Mouse (Mus musculus) mouse trophoblast stem cell (cell line): ENCODE results near the gene Tle2.

Experiments
- in situ Hi-C, 2 experiments: fragments of 300-500 bp; cut with MseI, MboI; formaldehyde crosslinking; loops; 2 replicates in 1 of 2; 3 replicates in 1 of 2; pipeline ENCODE4 v1.15.1; 2025

Gene Tle2

DNA sequence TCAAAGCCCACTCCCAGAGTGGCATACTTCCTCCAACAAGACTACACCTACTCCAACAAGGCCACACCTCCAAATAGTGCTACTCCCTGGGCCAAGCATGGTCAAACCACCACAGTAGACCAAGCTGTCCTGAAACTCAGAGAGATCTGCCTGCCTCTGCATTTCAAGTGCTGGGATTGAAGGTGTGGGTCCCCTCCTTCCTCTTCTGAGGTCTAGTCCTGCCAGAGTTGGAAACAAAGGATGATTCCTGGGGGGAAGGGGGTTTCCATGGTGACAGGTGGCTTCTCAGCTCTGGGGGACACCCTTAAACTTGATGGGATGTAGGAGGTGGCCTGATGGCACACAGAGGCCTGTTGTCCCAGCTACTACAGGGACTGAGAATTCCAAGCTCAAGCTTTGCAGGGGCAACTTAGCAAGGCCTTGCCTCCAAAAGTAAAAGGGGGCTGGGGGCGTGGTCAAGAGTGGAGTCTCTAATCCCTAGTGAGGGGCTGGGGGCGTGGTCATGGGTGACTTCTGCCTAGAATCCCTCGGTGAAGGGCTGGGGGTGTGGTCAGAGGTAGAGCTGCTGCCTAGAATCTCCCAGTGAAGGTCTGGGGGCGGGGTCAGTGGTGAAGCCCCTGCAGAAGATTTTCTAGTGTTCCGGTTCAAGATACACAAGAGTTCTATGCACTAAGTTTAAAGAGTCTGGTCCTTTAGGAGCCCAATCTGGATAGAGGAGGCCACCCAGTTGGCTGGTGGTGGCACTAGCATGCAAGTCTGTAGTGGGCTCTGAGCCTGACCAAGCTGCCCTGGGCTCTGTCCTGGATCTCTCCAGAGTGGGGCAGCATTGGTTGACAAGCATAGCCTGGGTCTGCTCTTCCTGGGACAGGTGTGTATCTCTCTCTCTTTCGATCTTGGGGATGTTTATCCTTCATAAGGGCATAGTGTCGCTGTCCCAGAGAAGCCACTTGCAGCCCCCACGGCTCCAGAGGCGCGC is at the start of gene Tle2:
Gene Tle2, plus strand, starts transcription at position 481 of the 976 bp plus-strand sequence.
- in situ Hi-C loops, result no loop called here

DNA sequence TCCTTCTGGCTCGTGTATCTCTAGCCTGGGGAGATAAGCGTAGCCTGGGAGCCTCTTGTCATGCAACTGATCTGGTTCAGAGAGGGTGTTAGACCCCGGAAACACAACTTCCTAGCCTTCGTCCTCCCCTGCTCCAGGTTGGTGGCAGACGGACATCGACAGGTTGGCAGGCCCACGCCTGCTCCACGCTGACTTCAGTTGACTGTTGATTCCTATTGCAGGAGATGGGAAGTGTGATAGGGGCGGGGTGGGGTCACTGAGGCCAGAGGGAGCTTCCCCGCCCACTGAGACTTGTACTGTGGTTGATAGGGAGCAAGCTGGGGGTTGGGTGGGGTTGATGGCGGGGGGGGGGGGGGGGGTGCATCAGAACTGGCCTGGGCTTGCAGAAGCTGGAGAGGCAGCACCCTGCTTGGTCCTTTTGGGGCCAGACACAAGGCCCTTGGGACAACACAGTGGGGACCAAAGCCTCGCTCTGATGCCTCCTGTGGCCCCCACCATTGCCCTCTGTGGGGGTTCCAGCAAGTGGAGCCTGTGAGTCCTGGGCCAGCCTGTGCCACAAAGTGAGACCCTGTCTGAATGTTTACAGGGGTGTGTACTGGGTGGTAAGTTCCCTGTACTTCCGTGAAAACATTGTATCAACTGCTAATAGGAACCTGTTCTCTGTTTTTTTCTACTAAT is 49.2 kb upstream of the Tle2 start:
- in situ Hi-C loops, result no loop called here

DNA sequence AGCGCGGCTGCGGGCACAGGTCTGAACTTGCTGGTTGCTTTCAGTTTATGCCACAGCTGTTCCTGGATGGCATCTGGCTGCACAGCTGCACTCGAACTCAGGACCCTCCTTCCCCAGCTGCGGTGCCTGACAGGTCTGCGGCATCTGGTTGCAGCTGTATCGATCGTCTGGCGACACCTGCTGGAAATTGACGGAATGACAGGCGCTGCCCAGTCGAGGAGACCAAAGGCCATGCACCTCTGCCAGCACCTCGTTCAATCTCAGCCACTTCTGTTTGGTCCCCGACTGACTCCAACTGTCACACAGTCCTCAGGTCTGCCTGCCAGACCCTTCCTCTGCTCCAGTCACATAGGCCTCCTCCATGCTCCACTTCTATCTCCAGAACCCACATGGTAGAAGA is 47.6 kb upstream of the Tle2 start:
- in situ Hi-C loops, result no loop called here

DNA sequence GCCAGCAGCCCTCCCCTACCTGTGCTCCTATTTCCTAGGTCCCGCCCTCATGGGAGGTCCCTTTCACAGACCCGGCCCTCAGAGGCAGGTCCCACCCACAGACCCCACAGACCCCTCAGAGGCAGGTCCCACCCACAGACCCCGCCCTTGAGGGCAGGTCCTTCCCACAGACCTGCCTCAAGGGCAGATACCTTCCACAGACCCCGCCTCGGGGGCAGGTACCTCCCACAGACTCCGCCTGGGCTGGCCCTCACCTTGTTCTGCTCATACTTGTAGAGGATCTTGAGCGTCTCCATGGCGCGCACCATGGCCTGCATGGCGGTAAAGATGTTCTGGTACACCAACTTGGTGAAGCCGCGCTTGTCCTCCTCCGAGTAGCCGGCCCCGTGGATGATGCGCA is 39.5 kb upstream of the Tle2 start:
- in situ Hi-C loops, result loop anchor here in 1 of 2 experiments (5.0 kb wide), 1 partner anchor 38 kb away; the partner anchor contains the start of gene Ncln

DNA sequence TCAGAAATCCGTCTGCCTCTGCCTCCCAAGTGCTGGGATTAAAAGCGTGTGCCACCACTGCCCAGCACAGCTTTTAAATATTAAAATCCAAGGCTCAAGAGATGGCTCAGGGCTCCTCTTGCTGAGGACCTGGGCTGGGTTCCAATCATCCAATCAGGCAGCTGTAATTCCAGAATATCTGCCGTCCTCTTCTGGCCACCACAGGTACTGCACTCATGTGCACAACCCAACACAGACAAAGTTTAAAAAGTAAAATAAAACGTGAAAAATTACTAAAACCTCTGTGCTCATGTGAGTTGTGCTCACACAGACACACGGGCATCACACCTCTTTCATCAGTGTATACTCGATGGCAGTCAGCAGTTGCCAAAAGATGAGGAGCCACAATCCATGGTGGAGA is 37.6 kb upstream of the Tle2 start:
- in situ Hi-C loops, result no loop called here

DNA sequence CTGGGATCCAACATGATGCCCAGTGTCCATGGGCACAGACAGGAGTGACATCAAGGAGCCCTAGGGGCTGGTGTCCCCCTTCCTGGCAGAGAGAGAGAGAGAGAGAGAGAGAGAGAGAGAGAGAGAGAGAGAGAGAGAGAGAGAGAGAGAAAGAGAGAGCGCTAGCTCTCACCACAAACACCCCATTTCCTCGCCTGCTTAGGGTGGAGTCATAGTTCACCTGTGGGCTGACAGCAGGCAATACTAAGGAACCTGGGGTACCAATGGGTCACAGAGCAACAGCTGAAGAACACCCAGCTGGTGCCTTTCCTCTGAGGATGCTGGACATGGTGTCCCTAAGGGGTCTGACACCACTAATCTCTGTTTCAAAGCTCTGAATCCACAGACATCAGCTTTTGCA is 36.9 kb upstream of the Tle2 start:
- in situ Hi-C loops, result no loop called here

DNA sequence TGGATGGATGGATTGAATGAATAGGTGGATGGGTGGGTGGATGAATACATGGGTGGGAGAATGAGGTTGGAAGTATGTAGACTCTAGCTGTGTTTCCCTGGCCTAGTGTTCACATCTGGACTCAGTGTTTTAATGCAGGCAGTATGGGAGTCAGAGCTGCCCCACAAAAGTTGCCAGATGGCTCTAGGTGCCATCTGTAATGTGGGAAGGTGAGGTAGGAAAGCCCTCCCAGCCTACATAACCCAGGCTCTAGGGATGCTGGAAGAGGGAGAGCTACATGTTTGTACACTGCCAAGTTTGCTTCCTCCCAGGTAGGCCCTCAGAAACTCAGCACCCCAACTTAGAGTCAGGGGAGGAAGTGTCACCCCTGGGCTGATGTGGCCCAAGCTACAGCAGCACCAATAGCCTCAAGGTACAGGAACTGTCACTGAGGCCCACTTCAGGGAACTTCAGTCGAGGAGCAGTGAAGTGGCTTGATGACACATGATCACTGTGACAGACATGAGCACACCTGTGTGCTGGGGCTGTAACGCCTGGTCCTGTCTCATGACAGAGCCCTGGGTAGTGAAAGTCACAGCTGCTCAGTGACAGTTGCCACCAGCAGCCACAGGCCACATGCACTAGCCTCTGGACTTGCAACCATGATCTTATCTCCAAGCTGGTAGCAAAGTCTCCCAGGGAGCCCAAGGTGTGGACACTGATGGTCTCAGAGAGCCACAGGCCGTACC is 35.9 kb upstream of the Tle2 start:
- in situ Hi-C loops, result no loop called here

DNA sequence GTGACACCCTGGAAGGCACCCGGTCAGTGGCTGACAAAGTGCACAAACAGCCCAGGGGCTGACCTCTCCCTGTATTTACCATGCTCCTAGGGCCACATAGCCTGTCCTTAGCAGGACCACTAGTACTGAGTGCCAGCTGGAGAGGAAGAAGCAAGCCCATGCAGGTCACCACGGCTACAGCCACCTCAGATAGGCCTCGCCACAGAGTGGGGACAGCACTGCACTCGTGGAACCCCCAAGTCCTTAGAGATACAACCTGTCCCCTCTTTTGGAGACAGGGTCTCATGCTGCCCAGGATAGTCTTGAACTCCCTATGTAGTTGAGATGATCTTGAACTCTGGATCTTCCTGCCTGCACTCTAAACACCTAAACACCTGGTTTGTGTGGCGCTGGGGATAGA is 33.0 kb upstream of the Tle2 start:
- in situ Hi-C loops, result no loop called here

DNA sequence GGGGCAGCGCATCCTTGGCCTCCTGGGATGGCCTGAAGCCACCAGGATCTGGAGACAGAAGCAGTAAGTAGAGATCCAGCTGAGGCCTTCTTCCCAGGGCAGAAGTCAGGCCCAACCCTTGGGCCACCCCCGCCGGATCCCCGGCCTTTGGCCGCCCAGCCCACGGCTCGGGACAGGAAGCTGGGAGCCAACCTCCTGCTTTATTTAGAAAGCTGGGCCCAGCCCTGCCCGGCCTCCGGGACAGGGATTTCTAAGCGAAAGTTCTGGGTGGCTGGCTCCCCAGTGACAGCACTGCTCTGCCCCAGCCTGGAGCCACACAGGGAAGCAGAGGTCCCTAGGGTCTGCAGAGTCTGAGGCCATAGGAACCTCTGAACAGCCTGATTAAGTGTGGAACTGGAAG is 32.6 kb upstream of the Tle2 start:
- in situ Hi-C loops, result no loop called here

DNA sequence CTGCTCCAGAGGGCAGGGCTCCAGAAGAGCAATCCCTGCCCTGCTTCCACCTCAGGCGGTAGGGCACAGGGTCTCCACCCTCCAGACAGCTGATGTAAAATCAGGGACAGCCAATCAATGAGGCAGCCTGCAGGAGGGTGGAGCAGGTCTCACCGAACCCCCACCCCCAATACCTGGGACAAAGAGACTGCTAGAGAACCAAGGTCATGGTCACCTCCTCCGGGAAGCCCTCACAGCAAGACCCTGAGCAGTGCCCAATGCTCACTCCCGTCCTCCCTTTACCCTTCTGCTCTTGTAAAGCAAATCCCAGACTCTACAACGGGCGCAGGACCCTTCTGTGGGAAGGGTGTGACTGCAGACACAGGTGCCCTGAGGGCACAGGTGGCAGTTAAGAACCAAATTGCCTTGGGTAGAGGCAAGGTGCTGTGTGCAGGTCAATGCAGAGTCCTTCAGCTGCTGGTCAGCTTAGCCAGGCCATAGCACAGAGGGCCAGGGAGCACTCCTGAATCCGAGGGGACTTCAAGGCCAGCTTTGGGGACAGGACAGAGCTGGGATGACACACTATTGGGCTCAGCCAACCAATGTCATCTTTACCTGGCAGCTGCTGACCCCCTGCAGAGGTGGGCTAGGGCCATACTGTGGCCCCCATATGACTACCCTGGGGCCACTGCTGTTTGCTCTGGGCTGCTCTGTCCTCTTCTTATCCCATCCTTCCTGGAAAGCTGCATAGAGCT is 31.5 kb upstream of the Tle2 start:
- in situ Hi-C loops, result no loop called here

DNA sequence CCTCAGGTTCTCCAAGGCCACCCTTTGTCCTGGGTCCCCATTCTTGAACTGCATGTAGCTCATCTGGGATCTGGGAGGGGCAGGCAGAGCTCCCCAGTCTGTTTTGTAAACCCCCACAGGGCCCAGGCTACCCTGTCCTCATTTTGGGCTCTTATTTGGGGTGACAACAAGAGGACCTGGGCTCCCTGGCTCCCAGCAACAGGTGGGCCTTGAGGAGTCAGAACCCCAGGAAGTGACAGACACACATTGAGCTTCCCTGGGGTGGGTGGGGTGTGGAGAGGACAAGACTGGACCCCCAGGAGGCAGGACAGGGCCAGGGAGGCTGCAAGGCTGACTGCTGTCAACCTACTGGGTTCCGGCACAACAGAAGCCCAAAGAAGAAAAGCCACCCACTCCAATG is 30.7 kb upstream of the Tle2 start:
- in situ Hi-C loops, result no loop called here

DNA sequence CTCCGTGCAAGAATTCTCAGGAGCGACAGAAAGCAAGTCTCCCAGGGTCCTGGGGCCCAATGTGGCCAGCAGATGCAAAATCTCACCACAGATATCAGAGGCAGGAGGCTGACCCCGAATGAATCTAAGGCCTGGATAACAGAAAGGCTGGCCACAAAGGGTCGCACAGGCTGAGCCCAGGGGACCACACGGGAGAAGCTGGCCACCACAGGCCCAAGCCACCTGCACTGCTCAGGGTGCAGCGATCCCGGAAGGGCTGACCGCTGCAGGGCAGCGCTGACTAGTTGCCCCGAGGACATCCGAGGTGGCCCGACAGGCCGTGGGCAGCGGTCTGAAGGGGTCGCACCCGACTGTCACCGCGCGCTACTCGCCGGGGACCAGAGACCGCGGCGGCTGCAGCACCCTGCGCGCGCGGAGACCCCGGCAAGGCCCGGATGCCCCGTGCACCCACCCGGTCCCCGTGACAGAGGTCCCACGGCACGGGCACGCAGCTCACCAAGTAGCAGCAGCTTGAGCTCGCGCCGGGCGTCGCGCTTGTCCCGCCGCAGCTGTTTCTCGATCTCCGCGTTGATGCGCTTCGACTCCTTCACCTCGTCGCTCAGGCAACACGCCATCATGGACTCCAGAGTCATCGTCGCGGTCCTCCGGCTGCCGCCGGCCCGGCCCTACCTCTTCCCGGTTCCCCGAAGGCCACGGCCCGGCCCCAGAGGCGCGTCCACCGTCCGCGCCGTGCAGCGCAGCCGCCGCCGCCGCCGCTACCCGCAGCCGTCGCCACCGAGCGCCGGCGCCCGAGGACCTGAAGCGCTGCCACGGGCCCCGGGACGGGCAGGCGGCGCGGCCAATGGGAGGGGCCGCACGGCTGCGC is 29.8 kb upstream of the Tle2 start:
- in situ Hi-C loops, result no loop called here

DNA sequence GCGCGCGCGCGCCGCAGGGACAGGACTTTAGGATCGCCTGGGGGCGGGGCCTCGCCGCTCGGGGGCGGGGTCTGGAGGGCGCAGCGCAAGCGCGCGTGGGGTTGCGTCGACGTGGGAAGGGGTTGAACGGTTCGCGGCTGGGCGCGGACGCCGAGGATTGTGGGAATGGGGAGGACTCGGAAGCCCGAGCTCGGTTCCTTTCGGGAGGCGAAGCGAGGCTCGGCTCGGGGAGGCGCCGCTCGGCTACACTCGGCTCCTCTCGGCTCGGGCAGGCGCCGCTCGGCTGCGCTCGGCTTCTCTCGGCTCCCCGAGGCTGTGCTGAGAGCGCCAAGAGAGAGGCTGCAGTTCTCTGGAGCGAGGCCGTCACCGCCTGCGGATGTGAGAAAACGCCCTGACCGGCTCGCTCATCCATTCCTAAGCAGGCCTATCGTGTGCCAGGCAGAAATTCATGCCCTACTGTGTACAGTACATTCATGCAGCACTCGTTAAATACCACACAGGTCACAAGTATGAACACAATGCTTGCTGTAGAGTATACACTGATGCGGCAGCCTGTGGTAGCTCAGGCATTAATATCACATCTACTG is 29.1 kb upstream of the Tle2 start, which contains the start of gene Gna11:
Gene Gna11, minus strand, starts transcription at position 30 of the 587 bp plus-strand sequence.
- in situ Hi-C loops, result no loop called here

DNA sequence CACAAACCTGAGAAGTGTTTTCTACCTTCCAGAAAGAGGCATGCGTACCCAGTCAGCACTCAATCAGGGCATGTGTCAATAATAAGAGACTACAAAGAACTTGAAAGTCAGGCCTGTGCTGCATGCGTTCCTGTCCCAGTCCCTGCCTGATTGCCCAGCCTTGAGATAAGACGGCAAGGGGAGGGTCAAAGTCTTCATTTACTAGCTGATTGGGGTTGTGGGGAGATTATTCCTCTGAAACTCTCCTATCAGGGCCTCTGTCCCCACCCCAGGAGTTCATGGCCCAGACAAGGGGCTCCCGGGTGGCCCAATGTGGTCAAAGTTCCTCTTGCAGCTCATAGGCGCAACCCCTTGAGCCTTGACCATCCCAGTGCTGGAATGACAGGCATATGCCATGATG is 28.0 kb upstream of the Tle2 start:
- in situ Hi-C loops, result no loop called here

DNA sequence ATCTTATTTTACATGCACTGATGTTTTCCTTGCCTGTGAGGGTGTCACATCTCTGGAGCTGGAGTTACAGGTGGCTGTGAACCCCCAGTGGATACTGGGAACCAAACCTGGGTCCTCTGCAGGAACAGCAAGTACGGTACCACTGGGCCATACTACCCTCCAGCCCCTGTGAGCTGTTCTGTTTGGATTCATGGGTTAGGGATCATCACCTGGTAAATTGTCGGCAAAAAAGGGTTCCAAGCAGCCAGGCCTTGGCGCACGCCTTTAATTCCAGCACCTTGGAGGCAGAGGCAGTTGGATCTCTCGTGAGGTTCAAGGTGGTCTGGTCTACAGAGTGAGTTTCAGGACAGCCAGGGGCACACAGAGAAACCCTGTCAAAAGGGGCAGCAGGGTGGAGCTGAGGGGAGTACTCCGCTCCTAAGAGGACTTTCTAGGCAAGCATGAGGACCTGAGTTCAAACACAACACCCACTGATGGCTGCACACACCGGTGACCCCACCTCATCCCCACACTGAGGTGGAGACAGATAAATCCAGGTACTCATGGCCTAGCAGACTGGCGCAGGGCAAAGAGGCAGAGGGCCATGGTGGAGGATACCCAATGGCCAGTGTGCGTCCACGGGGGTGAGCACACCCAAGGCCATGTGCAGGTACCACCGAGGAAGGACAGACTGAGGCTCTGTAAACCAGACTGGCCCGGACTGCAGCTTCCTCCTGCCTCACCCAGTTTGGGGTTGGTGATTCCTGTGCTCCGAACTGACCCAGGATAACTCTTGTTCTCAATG is 27.4 kb upstream of the Tle2 start:
- in situ Hi-C loops, result no loop called here

DNA sequence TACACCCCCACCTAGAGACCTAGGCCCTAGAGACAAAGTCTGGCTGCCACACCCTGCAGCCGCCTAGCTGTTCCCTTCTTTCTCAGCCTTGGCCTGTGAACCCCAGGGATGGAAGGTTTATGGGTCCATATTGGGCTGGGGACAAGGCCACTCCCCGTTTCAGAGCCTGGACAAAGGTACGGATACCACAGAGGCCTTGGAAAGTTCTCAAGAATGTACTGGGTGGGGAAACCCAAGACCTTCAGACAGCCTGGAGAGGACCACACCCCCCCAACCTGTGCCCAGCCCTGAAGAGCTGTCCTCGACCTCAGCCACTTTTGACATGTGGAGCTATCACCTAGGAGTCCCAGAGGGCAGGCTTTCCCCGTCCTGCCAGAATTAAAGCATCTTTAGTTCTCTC is 25.4 kb upstream of the Tle2 start:
- in situ Hi-C loops, result no loop called here

DNA sequence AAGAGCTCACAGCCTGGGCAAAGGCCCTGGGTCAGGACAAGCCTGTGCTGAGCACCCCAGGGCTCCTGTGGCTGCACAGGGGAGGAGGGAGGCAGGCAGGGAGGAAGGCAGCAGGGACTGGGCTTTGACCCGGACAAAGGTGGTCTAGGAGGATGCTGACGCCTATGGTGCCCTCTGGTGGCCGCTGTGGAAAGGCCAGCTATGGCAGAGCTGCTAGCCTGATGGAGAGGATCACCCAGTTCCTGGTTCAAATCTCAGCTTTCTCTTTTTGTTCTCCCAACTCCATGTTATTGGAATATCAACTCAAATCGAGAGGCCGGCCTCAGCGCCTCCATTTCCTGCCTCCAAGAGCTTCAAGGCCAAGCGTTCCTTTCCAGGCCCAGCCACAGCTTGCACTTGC is 24.1 kb upstream of the Tle2 start:
- in situ Hi-C loops, result loop anchor here in 1 of 2 experiments (5.0 kb wide), 1 partner anchor 52 kb away; the partner anchor contains the start of gene Tle6

DNA sequence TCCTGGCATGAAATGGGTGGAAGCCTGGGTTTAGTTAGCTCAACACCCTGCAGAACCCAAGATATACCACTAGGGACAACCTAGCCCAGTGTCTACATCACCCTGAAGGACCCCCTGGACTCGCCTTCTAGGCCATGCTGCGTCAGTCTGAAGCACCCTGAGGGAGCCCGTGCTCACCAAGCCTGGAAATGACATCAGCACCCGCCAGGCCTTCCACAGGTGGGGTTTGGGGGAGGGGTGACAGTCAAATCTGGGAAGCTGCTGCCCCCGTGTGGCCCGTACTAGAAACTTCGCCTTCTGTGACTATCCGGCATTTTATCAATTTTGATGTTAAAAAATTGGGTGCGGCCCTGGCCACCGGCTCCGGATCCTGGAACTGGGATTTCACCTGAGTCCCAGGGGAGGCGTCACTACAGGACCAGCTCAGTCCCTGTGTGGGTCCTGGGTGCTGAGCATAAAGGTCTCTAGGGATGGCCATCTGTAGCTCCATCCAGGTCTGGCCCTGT is 22.7 kb upstream of the Tle2 start:
- in situ Hi-C loops, result loop anchor here in 1 of 2 experiments (5.0 kb wide), 1 partner anchor 51 kb away; the partner anchor contains the start of gene Tle6

DNA sequence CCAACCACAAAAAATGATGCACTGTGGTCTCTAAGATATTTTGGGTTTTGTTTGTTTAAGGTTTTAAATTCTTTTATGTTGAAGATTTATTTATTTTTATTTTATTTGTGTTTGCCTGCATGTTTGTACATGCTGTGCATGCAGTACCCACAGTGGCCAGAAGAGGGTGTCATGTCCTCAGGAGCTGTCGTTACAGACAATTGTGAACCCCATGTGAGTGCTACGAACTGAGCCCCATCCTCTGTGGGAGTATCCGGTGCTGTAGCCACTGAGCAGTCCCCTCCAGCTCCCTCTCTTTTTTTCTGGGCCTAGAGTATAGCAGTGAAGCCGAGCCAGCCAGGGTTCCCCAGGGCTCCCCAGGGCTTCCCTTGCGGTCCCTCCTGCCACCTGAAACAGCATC is 21.1 kb upstream of the Tle2 start:
- in situ Hi-C loops, result loop anchor here in 1 of 2 experiments (5.0 kb wide), 1 partner anchor 49 kb away; the partner anchor contains the start of gene Tle6
